Comparison of ENCODE assay signal across 11 mouse cellular contexts in genomic region chr1:165765041-165765440, GRCm38 (mm10). TPM values are rescaled to one million over a fixed set of nuclear protein-coding genes. Genes with fewer than 3 reads are reported as not detected.
A peak's percentile ranks its signal among the peaks of the same experiment; 100 is the strongest.
DNase-seq lines count a peak whose midpoint lies in the region; ATAC-seq lines count a peak whose summit lies in the region.
"Had no signal": no experiment of that assay in that cellular context is flagged by ENCODE, and none has a peak within 500 bp of the region (broad histone marks: within the 10 kb centered on the region; RNA-seq: fewer than 3 reads in every experiment).

No protein-coding gene starts in this region.

- H3K27me3 ChIP-seq in kidney, embryonic 15.5 days: peaks cover 22% of the 10 kb centered on the region
- H3K27me3 ChIP-seq in hindbrain, embryonic 15.5 days: peaks cover 16% of the 10 kb centered on the region; the same call in 1 of the 2 replicates
- H3K27me3 ChIP-seq in midbrain, embryonic 13.5 days: peaks cover 20% of the 10 kb centered on the region

- no peak for ATAC-seq in kidney, embryonic 15.5 days (replicated peaks; ENCODE audit: low FRiP score)
- ATAC-seq in hindbrain, embryonic 15.5 days (ENCODE audit: low FRiP score, low read depth): no peak
- no peak for ATAC-seq in midbrain, embryonic 13.5 days
- ATAC-seq in frontal cortex, adult (ENCODE audit: low TSS enrichment): no peak

- DNase-seq in kidney, adult 9 months: no peak
- no peak for DNase-seq in layer of hippocampus, adult 8-10 months (ENCODE audit: low spot score in 2 of 2)
- DNase-seq: cerebellum, adult 9-10 months; gastrocnemius, postnatal 36 days; thymus, adult 18-20 months had no signal

- H3K9me3 ChIP-seq in kidney, embryonic 15.5 days (replicated peaks): no peaks in the 10 kb centered on the region
- no peaks in the 10 kb centered on the region for H3K9me3 ChIP-seq in hindbrain, embryonic 15.5 days
- H3K9me3 ChIP-seq in midbrain, embryonic 13.5 days: no peaks in the 10 kb centered on the region

- peaks cover 30% of the 10 kb centered on the region for H3K4me1 ChIP-seq in kidney, embryonic 15.5 days
- peaks cover 10% of the 10 kb centered on the region for H3K4me1 ChIP-seq in brown adipose tissue, adult 24 weeks (ENCODE audit: control insufficient read depth, insufficient read depth, insufficient read length, low read length)
- peaks cover 19% of the 10 kb centered on the region for H3K4me1 ChIP-seq in hindbrain, embryonic 15.5 days (replicated peaks)
- H3K4me1 ChIP-seq in midbrain, embryonic 13.5 days (replicated peaks): peaks cover 14% of the 10 kb centered on the region

- H3K9ac ChIP-seq in kidney, embryonic 15.5 days: no peak overlapping the region; the same call in 1 of the 2 replicates
- H3K9ac ChIP-seq in hindbrain, embryonic 15.5 days: no peak overlapping the region
- no peak overlapping the region for H3K9ac ChIP-seq in midbrain, embryonic 13.5 days (replicated peaks)

- H3K36me3 ChIP-seq in kidney, embryonic 15.5 days: no peaks in the 10 kb centered on the region
- H3K36me3 ChIP-seq in hindbrain, embryonic 15.5 days: no peaks in the 10 kb centered on the region
- H3K36me3 ChIP-seq in midbrain, embryonic 13.5 days: no peaks in the 10 kb centered on the region

- H3K4me3 ChIP-seq in kidney, embryonic 15.5 days (replicated peaks): peak overlapping the region; percentile 86; the same call in 1 of the 2 replicates
- peak overlapping the region; percentile 95 for H3K4me3 ChIP-seq in brown adipose tissue, adult 24 weeks (ENCODE audit: insufficient read depth, low read depth, low read length)
- no peak overlapping the region for H3K4me3 ChIP-seq in hindbrain, embryonic 15.5 days
- H3K4me3 ChIP-seq in midbrain, embryonic 13.5 days (replicated peaks): no peak overlapping the region

- 80% methylated on average over 11 of the region's 11 CpGs for WGBS in kidney, embryonic 15.5 days
- 86% methylated on average over 11 of the region's 11 CpGs for WGBS in hindbrain, embryonic 15.5 days
- WGBS in midbrain, embryonic 13.5 days: 88% methylated on average over 11 of the region's 11 CpGs

- no peak overlapping the region for H3K27ac ChIP-seq in kidney, embryonic 15.5 days
- no peak overlapping the region for H3K27ac ChIP-seq in brown adipose tissue, adult 24 weeks (replicated peaks; ENCODE audit: low read depth, low read length)
- no peak overlapping the region for H3K27ac ChIP-seq in hindbrain, embryonic 15.5 days (replicated peaks)
- H3K27ac ChIP-seq in midbrain, embryonic 13.5 days: no peak overlapping the region

- peak overlapping the region; percentile 94 for H3K4me2 ChIP-seq in kidney, embryonic 15.5 days
- peak overlapping the region; percentile 93; the same call in 1 of the 2 replicates for H3K4me2 ChIP-seq in hindbrain, embryonic 15.5 days
- H3K4me2 ChIP-seq in midbrain, embryonic 13.5 days (replicated peaks): peak overlapping the region; percentile 96; the same call in 1 of the 2 replicates

RNA-seq across cellular contexts. Expression of gene Creg1, which starts 1.5 kb away (rescaled TPM):
- 54.4 and 58.4 TPM in 2 replicates for polyA plus RNA-seq in kidney, embryonic 15.5 days (2015; fragmentation: Nextera tagmentation; extraction: Ambion mirVana)
- polyA plus RNA-seq in brown adipose tissue, adult 24 weeks (2012; ENCODE audit: insufficient read depth, insufficient read length, missing spikeins): 82.8 and 109 TPM in 2 replicates
- polyA plus RNA-seq in hindbrain, embryonic 15.5 days (2015; fragmentation: Nextera tagmentation; extraction: Ambion mirVana): 32.7 and 34.1 TPM in 2 replicates
- 21.7 and 23.8 TPM in 2 replicates for polyA plus RNA-seq in midbrain, embryonic 13.5 days (2015; fragmentation: Nextera tagmentation; extraction: Ambion mirVana)
- total RNA-seq in layer of hippocampus, adult 8-10 months (2022): 10 to 100 TPM; 27.6 to 49.9 (median 40.4) TPM

RNA-seq across cellular contexts. Expression of gene Cd247, which starts 23.4 kb away (rescaled TPM):
- 0.66 and 0.69 TPM in 2 replicates for polyA plus RNA-seq in kidney, embryonic 15.5 days (2015; fragmentation: Nextera tagmentation; extraction: Ambion mirVana)
- 1.3 and 3.3 TPM in 2 replicates for polyA plus RNA-seq in brown adipose tissue, adult 24 weeks (2012; ENCODE audit: insufficient read depth, insufficient read length, missing spikeins)
- 0.51 and 0.69 TPM in 2 replicates for polyA plus RNA-seq in hindbrain, embryonic 15.5 days (2015; fragmentation: Nextera tagmentation; extraction: Ambion mirVana)
- 1.6 and 2.2 TPM in 2 replicates for polyA plus RNA-seq in midbrain, embryonic 13.5 days (2015; fragmentation: Nextera tagmentation; extraction: Ambion mirVana)
- under 1 TPM in 1 of 4 experiments, not detected in 3; 0.43 TPM for total RNA-seq in layer of hippocampus, adult 8-10 months (2022)
- total RNA-seq: left cerebral cortex, postnatal 10 days had no signal

RNA-seq across cellular contexts. Expression of gene Rcsd1, which starts 55.5 kb away (rescaled TPM):
- polyA plus RNA-seq in kidney, embryonic 15.5 days (2015; fragmentation: Nextera tagmentation; extraction: Ambion mirVana): 56.2 and 57.8 TPM in 2 replicates
- polyA plus RNA-seq in brown adipose tissue, adult 24 weeks (2012; ENCODE audit: insufficient read depth, insufficient read length, missing spikeins): 4.8 and 8.8 TPM in 2 replicates
- 9.9 and 10.5 TPM in 2 replicates for polyA plus RNA-seq in hindbrain, embryonic 15.5 days (2015; fragmentation: Nextera tagmentation; extraction: Ambion mirVana)
- 8.0 and 8.3 TPM in 2 replicates for polyA plus RNA-seq in midbrain, embryonic 13.5 days (2015; fragmentation: Nextera tagmentation; extraction: Ambion mirVana)
- 1 to 10 TPM; 4.2 to 8.6 (median 6.3) TPM for total RNA-seq in layer of hippocampus, adult 8-10 months (2022)

Comparison
In these comparisons a context has a peak if more than half of its experiments do, and no peak if none do; other contexts are left out.
1. H3K4me3 ChIP-seq: peak in kidney, embryonic 15.5 days (single experiment) and brown adipose tissue, adult 24 weeks (single experiment); none in hindbrain, embryonic 15.5 days (single experiment) and midbrain, embryonic 13.5 days (single experiment).
2. Peak in every context shown above with its lines, with median percentiles within 50 percentile points of each other: H3K4me2 ChIP-seq.